Mouse (Mus musculus) left cerebral cortex, postnatal 10 days (tissue): Measurements from ENCODE around the gene Auts2. TPM values are rescaled to one million over a fixed set of nuclear protein-coding genes. Genes with fewer than 3 reads are reported as not detected.

Source experiments
- DNase-seq, 2 experiments: peaks; one replicate each; pipeline ENCODE4 v3.0.0; 2021 to 2022; ENCODE audit warnings: low spot score in 2 of 2, mixed read lengths in 1 of 2; ENCODE audit errors: extremely low spot score in 1 of 2
- intact Hi-C: fragments of 180-260 bp; cut with DNase I; formaldehyde crosslinking; loops from one replicate; pipeline ENCODE4 v1.15.1; 2025
- total RNA-seq, 2 experiments: library from RNA; stranded (reverse); gene quantifications; 2 replicates each; pipeline ENCODE4 v1.2.3; 2021

Auts2 gene
- total RNA-seq, 2 experiments from 2014 or later = 87.0 to 93.1 TPM

- DNase-seq = no peak
- intact Hi-C loops = no loop called here
Measured at GRCm38 (mm10) chr5:131610702-131611101, 932.4 kb downstream of the Auts2 start.

GRCm38 (mm10) chr5:131606786-131607185 lies 936.4 kb downstream of the Auts2 start:
- intact Hi-C loops = no loop called here
- no peak for DNase-seq

- intact Hi-C loops = no loop called here
Measured at GRCm38 (mm10) chr5:131601934-131602692, 941.0 kb downstream of the Auts2 start.

GRCm38 (mm10) chr5:131600325-131601125 lies 942.6 kb downstream of the Auts2 start:
- intact Hi-C loops = no loop called here
- DNase-seq = peak; percentile 56 to 73

More at GRCm38 (mm10) chr5:131601934-131602692, 941.0 kb downstream of the Auts2 start:
- no peak for DNase-seq

GRCm38 (mm10) chr5:131597503-131597902 lies 945.6 kb downstream of the Auts2 start:
- intact Hi-C loops = no loop called here
- no peak for DNase-seq

GRCm38 (mm10) chr5:131596591-131596990 lies 946.6 kb downstream of the Auts2 start:
- no peak for DNase-seq
- intact Hi-C loops = no loop called here

- intact Hi-C loops = no loop called here
Measured at GRCm38 (mm10) chr5:131595730-131596129, 947.4 kb downstream of the Auts2 start.

GRCm38 (mm10) chr5:131594597-131594996 lies 948.5 kb downstream of the Auts2 start:
- intact Hi-C loops = no loop called here
- DNase-seq = no peak

More at GRCm38 (mm10) chr5:131595730-131596129, 947.4 kb downstream of the Auts2 start:
- DNase-seq = no peak

GRCm38 (mm10) chr5:131593261-131593660 lies 949.9 kb downstream of the Auts2 start:
- no peak for DNase-seq
- intact Hi-C loops = no loop called here

GRCm38 (mm10) chr5:131589948-131590467 lies 953.1 kb downstream of the Auts2 start:
- intact Hi-C loops = no loop called here
- no peak for DNase-seq

- DNase-seq = no peak
- intact Hi-C loops = no loop called here
Measured at GRCm38 (mm10) chr5:131586332-131586700, 956.8 kb downstream of the Auts2 start.

GRCm38 (mm10) chr5:131585684-131586331 lies 957.3 kb downstream of the Auts2 start:
- DNase-seq = no peak
- intact Hi-C loops = no loop called here

- intact Hi-C loops = no loop called here
- no peak for DNase-seq
Measured at GRCm38 (mm10) chr5:131584260-131585135, 958.6 kb downstream of the Auts2 start.

- intact Hi-C loops = no loop called here
- DNase-seq = no peak
Measured at GRCm38 (mm10) chr5:131581110-131582050, 961.8 kb downstream of the Auts2 start.

- intact Hi-C loops = no loop called here
- no peak for DNase-seq
Measured at GRCm38 (mm10) chr5:131578737-131579136, 964.4 kb downstream of the Auts2 start.

- no peak for DNase-seq
- intact Hi-C loops = no loop called here
Measured at GRCm38 (mm10) chr5:131575733-131576265, 967.3 kb downstream of the Auts2 start.

- no peak for DNase-seq
- intact Hi-C loops = no loop called here
Measured at GRCm38 (mm10) chr5:131575086-131575514, 968.0 kb downstream of the Auts2 start.
